Mouse (Mus musculus) MEL (cell line): Measurements from ENCODE around the gene Krt79.

Experiments used
- CHD1 ChIP-seq: IDR thresholded peaks from 2 replicates; pipeline ENCODE4 v1.6.1; 2012; ENCODE audit warnings: low read depth, mild to moderate bottlenecking, inconsistent platforms, low read length, improper control_type of control experiment
- CTCF ChIP-seq, 3 experiments: IDR thresholded peaks in 2 of 3; conservative IDR thresholded peaks in 1 of 3; 2 replicates each; pipeline ENCODE4 v1.5.1; 2011 to 2012; ENCODE audit warnings: low read length in 3 of 3, low read depth in 2 of 3, mild to moderate bottlenecking in 2 of 3, improper control_type of control experiment in 1 of 3, inconsistent platforms in 1 of 3, mixed read lengths in 1 of 3, moderate library complexity in 1 of 3; ENCODE audit not compliant: control insufficient read depth in 1 of 3, insufficient read depth in 1 of 3, poor library complexity in 1 of 3, severe bottlenecking in 1 of 3
- ETS1 ChIP-seq: IDR thresholded peaks from 2 replicates; pipeline ENCODE4 v1.6.1; 2012; ENCODE audit warnings: low read depth, mild to moderate bottlenecking, inconsistent platforms, low read length, improper control_type of control experiment, moderate library complexity
- GABPA ChIP-seq: IDR thresholded peaks from 2 replicates; pipeline ENCODE4 v1.6.1; 2012; ENCODE audit warnings: low read depth, mild to moderate bottlenecking, inconsistent platforms, low read length, improper control_type of control experiment, moderate library complexity
- MAX ChIP-seq: IDR thresholded peaks from 2 replicates; pipeline ENCODE4 v1.6.1; 2011; ENCODE audit warnings: low read length, improper control_type of control experiment
- NELFE ChIP-seq: IDR thresholded peaks from 2 replicates; pipeline ENCODE4 v1.6.1; 2011; ENCODE audit warnings: low read depth, low read length, improper control_type of control experiment
- POLR2A ChIP-seq, 2 experiments: IDR thresholded peaks; 2 replicates each; pipeline ENCODE4 v1.6.1; 2011 to 2012; ENCODE audit warnings: low read length in 2 of 2, mild to moderate bottlenecking in 2 of 2, control low read depth in 1 of 2, improper control_type of control experiment in 1 of 2, low read depth in 1 of 2, moderate library complexity in 1 of 2; ENCODE audit not compliant: control insufficient read depth in 1 of 2, insufficient read depth in 1 of 2, poor library complexity in 1 of 2
- TAL1 ChIP-seq: IDR thresholded peaks from 2 replicates; pipeline ENCODE4 v1.6.1; 2012; ENCODE audit warnings: mild to moderate bottlenecking, inconsistent platforms, low read length, moderate library complexity, mixed read lengths
- TBP ChIP-seq: IDR thresholded peaks from 2 replicates; pipeline ENCODE4 v1.8.0; 2011; ENCODE audit warnings: low read depth, low read length, improper control_type of control experiment
- UBTF ChIP-seq: IDR thresholded peaks from 2 replicates; pipeline ENCODE4 v1.6.1; 2012; ENCODE audit warnings: low read depth, mild to moderate bottlenecking, inconsistent platforms, low read length, improper control_type of control experiment, moderate library complexity, borderline replicate concordance; ENCODE audit not compliant: insufficient read depth
- ZNF384 ChIP-seq: IDR thresholded peaks from 2 replicates; pipeline ENCODE4 v1.6.1; 2012; ENCODE audit warnings: low read depth, mild to moderate bottlenecking, inconsistent platforms, low read length, improper control_type of control experiment

- TF ChIP-seq ETS1 (no peak), CHD1 (no peak), CTCF (IDR thresholded peaks at IDR 0.05 in 2 of 3, conservative IDR thresholded peaks at IDR 0.05 in 1 of 3; ENCODE audit: control insufficient read depth in 1 of 3, insufficient read depth in 1 of 3, low read depth in 2 of 3, low read length in 3 of 3, poor library complexity in 1 of 3, severe bottlenecking in 1 of 3) (no peak), TBP (no peak), UBTF (no peak), GABPA (no peak), POLR2A (IDR thresholded peaks at IDR 0.05; ENCODE audit: control insufficient read depth in 1 of 2, insufficient read depth in 1 of 2, low read depth in 1 of 2, low read length in 2 of 2, poor library complexity in 1 of 2) (no peak), MAX (no peak), ZNF384 (no peak), TAL1 (no peak), NELFE (no peak)
These were observed 35.3 kb downstream of the Krt79 start for GRCm38 (mm10) chr15:101904849-101905248.
